ENCODE assay signal across 15 mouse cellular contexts in genomic region chr7:63921909-63922562, GRCm38 (mm10). TPM values are rescaled to one million over a fixed set of nuclear protein-coding genes. Genes with fewer than 3 reads are reported as not detected.
A peak's percentile ranks its signal among the peaks of the same experiment; 100 is the strongest.
DNase-seq lines count a peak whose midpoint lies in the region; TF ChIP-seq lines count a peak whose summit lies in the region.
"Had no signal": no experiment of that assay in that cellular context is flagged by ENCODE, and none has a peak within 500 bp of the region (broad histone marks: within the 10 kb centered on the region; RNA-seq: fewer than 3 reads in every experiment).

No protein-coding gene starts in this region.

- peak overlapping the region; percentile 69 for H3K4me3 ChIP-seq in gastrocnemius, adult 2 months
- H3K4me3 ChIP-seq in left cerebral cortex, adult 2 months = no peak overlapping the region
- H3K4me3 ChIP-seq: hindbrain, embryonic 12.5 days; midbrain, embryonic 13.5 days had no signal

- no peak for TF ChIP-seq CTCF in gastrocnemius, adult 2 months (IDR thresholded peaks at IDR 0.05)
- TF ChIP-seq CTCF in left cerebral cortex, adult 2 months (IDR thresholded peaks at IDR 0.05) = no peak

- H3K27ac ChIP-seq in gastrocnemius, adult 2 months = peak overlapping the region; percentile 98
- H3K27ac ChIP-seq in left cerebral cortex, adult 2 months = peak overlapping the region; percentile 37
- H3K27ac ChIP-seq: hindbrain, embryonic 12.5 days; midbrain, embryonic 13.5 days had no signal

- peak; percentile 30 for DNase-seq in gastrocnemius, adult 2 months
- DNase-seq in gastrocnemius, postnatal 10 days = no peak
- DNase-seq in left cerebral cortex, adult 2 months (ENCODE audit: extremely low spot score in 1 of 2, low spot score in 2 of 2) = no peak
- DNase-seq in left cerebral cortex, adult 18-20 months (ENCODE audit: low spot score in 2 of 2) = no peak
- peak; percentile 39 to 42 for DNase-seq in B cell, adult 2 months
- peak; percentile 5 for DNase-seq in brain, adult 2 months (ENCODE audit: low read depth, low spot score)
- no peak for DNase-seq in adrenal gland, adult 2 months
- DNase-seq in urinary bladder, postnatal 14 days (ENCODE audit: low spot score) = no peak
- DNase-seq: kidney, postnatal 14 days; liver, postnatal 0 days; right cerebral cortex, postnatal 4 days had no signal

- intact Hi-C loops in gastrocnemius, adult 2 months (cut with DNase I) = no loop called here
- intact Hi-C loops in left cerebral cortex, adult 2 months (cut with DNase I) = no loop called here

RNA-seq across cellular contexts. Expression of gene E030018B13Rik, which starts 5.4 kb away (rescaled TPM):
- under 1 TPM in 1 of 2 experiments, not detected in 1; 0.22 TPM for total RNA-seq in gastrocnemius, adult 2 months (2021)
- total RNA-seq in gastrocnemius, postnatal 10 days (2021) = not detected
- not detected for total RNA-seq in left cerebral cortex, adult 2 months (2021)
- total RNA-seq in left cerebral cortex, adult 18-20 months (2021) = not detected
- not detected for total RNA-seq in adrenal gland, adult 2 months (2021)
- polyA plus RNA-seq in adrenal gland, adult 2 months (2012; rRNA removed) = not detected in 2 replicates
- total RNA-seq: CH12.LX; neutrophil, adult 5-6 weeks had no signal

RNA-seq across cellular contexts. Expression of gene Klf13, which starts 16.7 kb away (rescaled TPM):
- 10 to 100 TPM; 56.6 to 59.6 TPM for total RNA-seq in gastrocnemius, adult 2 months (2021)
- 10 to 100 TPM; 38.3 to 50.8 TPM for total RNA-seq in gastrocnemius, postnatal 10 days (2021)
- 100 to 1,000 TPM; 179 to 199 TPM for total RNA-seq in left cerebral cortex, adult 2 months (2021)
- 100 to 1,000 TPM; 145 to 159 TPM for total RNA-seq in left cerebral cortex, adult 18-20 months (2021)
- 10 to 100 TPM; 67.0 to 77.8 TPM for total RNA-seq in adrenal gland, adult 2 months (2021)
- 69.2 and 87.7 TPM in 2 replicates for polyA plus RNA-seq in adrenal gland, adult 2 months (2012; rRNA removed)

Comparison
In these comparisons a context has a peak if more than half of its experiments do, and no peak if none do; other contexts are left out.
1. DNase-seq: peak in gastrocnemius, adult 2 months (single experiment), B cell, adult 2 months (2 of 2) and brain, adult 2 months (single experiment); none in gastrocnemius, postnatal 10 days (single experiment), left cerebral cortex, adult 2 months (0 of 2), left cerebral cortex, adult 18-20 months (0 of 2), adrenal gland, adult 2 months (single experiment) and urinary bladder, postnatal 14 days (single experiment).